Mouse (Mus musculus) liver, embryonic 13.5 days (tissue): ENCODE data around the gene Snai3. TPM values are rescaled to one million over a fixed set of nuclear protein-coding genes. Genes with fewer than 3 reads are reported as not detected.

Source experiments
- ATAC-seq: fragments of 200-750 bp; cut with Nextera tagmentation; 2 replicates; pipeline ENCODE4 v1.8.0; 2017; ENCODE audit warnings: low read depth, mild to moderate bottlenecking, moderate number of reproducible peaks, moderate library complexity
- DNase-seq: peaks from one replicate; pipeline ENCODE4 v3.0.0; 2022
- H3K27ac ChIP-seq: fragments of 300-500 bp; sonication (generic); 2 replicates; pipeline ENCODE4 v1.5.1; 2015; ENCODE audit warnings: moderate library complexity, mild to moderate bottlenecking, inconsistent platforms
- H3K27me3 ChIP-seq: fragments of 300-500 bp; sonication (generic); 2 replicates; pipeline ENCODE4 v1.6.1; 2015; ENCODE audit warnings: mild to moderate bottlenecking, inconsistent platforms
- H3K36me3 ChIP-seq: fragments of 300-500 bp; sonication (generic); 2 replicates; pipeline ENCODE4 v1.6.1; 2015; ENCODE audit warnings: mild to moderate bottlenecking, inconsistent platforms
- H3K4me1 ChIP-seq: fragments of 300-500 bp; sonication (generic); replicated peaks from 2 replicates; pipeline ENCODE4 v1.6.1; 2015; ENCODE audit warnings: inconsistent platforms
- H3K4me2 ChIP-seq: fragments of 300-500 bp; sonication (generic); 2 replicates; pipeline ENCODE4 v1.6.1; 2015; ENCODE audit warnings: inconsistent platforms, mild to moderate bottlenecking, moderate library complexity
- H3K4me3 ChIP-seq: fragments of 300-500 bp; sonication (generic); replicated peaks from 2 replicates; pipeline ENCODE4 v1.5.1; 2015; ENCODE audit warnings: mild to moderate bottlenecking, inconsistent platforms
- H3K9ac ChIP-seq: fragments of 300-500 bp; sonication (generic); 2 replicates; pipeline ENCODE4 v1.6.1; 2015; ENCODE audit warnings: mild to moderate bottlenecking, inconsistent platforms
- H3K9me3 ChIP-seq: fragments of 300-500 bp; sonication (generic); replicated peaks from 2 replicates; pipeline ENCODE4 v1.6.1; 2016; ENCODE audit warnings: inconsistent platforms
- WGBS: fragments of 180-500 bp; shearing (Covaris S2); methylation state at CpG from one replicate; pipeline ENCODE4 v1.1.7; 2015; ENCODE audit not compliant: insufficient replicate concordance; 5-methylcytosine and 5-hydroxymethylcytosine counted together
- polyA plus RNA-seq: library from polyadenylated mRNA; unstranded; fragments of >200 nt; fragmentation: Nextera tagmentation; extraction: Ambion mirVana; gene quantifications from 2 replicates; pipeline ENCODE4 v1.2.1, GENCODE M21; 2015

Snai3 gene
- polyA plus RNA-seq, 1 experiment from 2014 or later = 0.31 TPM

DNA sequence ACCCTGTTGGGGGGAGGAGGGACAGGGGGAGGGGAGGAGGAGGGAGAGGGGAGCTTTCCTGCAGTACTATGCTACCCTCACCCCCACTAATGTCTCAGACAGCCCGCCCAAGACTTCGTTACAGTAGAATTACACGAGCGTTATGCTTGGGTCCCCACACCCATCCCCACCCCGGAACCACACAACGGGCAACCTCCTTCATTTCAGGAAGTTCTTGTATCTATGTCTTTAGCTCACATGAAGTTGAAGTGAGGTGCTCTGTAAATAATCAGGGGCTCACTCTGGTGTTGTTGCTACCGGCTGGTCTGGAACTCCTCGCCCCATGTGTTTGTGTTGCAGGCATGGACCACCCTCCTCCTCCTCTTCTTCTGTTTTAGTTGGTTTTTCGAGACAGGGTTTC lies 32.4 kb downstream of the Snai3 start:
- no peak overlapping the region for H3K9ac ChIP-seq
- no peak overlapping the region for H3K27ac ChIP-seq
- H3K4me1 ChIP-seq = peaks cover 31% of the 10 kb centered on the region
- H3K9me3 ChIP-seq = no peaks in the 10 kb centered on the region
- peaks cover 13% of the 10 kb centered on the region; the same call in 1 of the 2 replicates for H3K27me3 ChIP-seq
- WGBS = 58% methylated on average over 9 of the region's 9 CpGs
- H3K4me2 ChIP-seq = no peak overlapping the region
- ATAC-seq (no peak), DNase-seq (no peak)
- H3K36me3 ChIP-seq = peaks cover 20% of the 10 kb centered on the region
- H3K4me3 ChIP-seq = no peak overlapping the region

DNA sequence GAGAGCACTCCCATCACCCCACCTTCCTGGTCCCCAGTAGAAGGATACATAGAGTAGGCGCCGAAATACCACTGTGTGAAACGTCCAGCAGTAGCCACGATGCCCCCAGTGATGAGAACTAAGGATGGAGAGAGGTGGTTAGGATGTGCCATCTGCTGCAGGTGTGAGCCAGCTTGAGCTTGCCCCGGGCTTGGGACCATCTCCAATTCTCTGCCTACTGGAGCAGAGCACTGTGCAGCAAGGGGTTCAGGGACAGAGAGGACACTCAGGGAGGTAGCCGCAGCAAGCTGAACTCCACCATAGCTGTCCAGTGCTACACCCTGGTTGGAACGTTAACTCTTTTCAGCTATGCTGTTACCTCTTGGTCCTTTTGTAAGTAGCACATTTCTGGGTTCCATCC lies 32.9 kb downstream of the Snai3 start:
- DNase-seq (no peak), ATAC-seq (no peak)
- Histone ChIP-seq H3K27ac (no peak overlapping the region), H3K9ac (no peak overlapping the region), H3K9me3 (no peaks in the 10 kb centered on the region), H3K36me3 (peaks cover 20% of the 10 kb centered on the region), H3K4me2 (no peak overlapping the region), H3K27me3 (peaks cover 12% of the 10 kb centered on the region; the same call in 1 of the 2 replicates), H3K4me1 (peaks cover 25% of the 10 kb centered on the region), H3K4me3 (no peak overlapping the region)
- 89% methylated on average over 7 of the region's 7 CpGs for WGBS

DNA sequence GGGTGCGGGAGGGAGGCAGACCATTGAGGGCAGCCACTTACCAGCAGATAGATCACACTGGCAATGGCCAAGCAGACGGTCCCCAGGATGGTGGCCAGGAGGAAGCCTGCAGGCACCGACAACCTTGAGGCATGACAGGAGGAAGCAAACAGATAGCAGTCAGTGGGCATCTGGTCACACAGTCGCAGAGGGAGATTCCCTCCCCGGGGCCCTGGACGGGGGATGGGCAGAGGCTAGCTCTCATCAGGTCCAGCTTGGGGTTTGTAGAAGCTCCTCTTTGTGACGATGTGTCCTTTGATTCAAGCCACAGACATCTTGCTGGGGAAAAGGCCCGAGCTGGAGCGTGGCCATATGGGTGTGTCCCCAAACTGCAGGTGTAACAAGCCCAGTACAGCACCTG lies 34.4 kb downstream of the Snai3 start:
- Histone ChIP-seq H3K4me1 (peaks cover 15% of the 10 kb centered on the region), H3K36me3 (peaks cover 20% of the 10 kb centered on the region), H3K4me3 (no peak overlapping the region), H3K9me3 (no peaks in the 10 kb centered on the region), H3K9ac (no peak overlapping the region), H3K27me3 (no peaks in the 10 kb centered on the region), H3K4me2 (no peak overlapping the region), H3K27ac (no peak overlapping the region)
- WGBS = 50% methylated on average over 9 of the region's 9 CpGs
- DNase-seq = no peak
- ATAC-seq = no peak

DNA sequence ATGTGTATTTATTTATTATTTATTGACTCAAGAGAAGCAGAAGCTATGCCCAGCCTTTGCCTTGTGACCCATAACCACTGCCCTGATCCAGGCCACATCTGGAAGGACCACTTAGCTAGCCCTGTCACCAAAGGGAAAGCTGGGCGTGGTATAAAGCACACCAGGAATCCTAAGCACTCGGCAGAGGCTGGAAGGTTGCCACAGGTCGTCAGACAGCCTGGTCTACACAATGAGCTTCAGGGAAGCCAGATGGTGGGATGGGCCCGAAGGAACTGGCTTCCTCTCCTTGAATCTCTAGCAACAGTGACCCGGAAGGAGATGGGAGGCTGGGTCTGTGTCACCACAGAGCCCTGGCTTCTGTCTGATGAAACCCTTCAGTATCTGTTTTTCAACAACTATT lies 36.9 kb downstream of the Snai3 start:
- 57% methylated on average over 5 of the region's 5 CpGs for WGBS

DNA sequence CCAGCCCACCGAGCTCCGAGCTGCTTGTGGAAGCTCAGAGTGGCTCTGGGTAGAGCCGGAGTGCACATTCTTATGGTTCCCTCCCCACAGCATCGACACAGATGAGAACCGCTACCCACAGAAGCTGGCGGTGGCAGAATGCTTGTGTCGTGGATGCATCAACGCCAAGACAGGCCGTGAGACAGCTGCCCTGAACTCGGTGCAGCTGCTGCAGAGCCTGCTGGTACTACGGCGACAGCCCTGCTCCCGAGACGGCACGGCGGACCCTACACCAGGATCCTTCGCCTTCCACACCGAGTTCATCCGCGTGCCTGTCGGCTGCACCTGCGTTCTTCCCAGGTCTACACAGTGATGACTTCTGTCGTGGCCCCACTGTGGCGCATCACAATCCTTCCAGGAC lies 37.3 kb downstream of the Snai3 start:
- H3K27me3 ChIP-seq = no peaks in the 10 kb centered on the region
- DNase-seq (no peak), ATAC-seq (no peak)
- H3K36me3 ChIP-seq = peaks cover 29% of the 10 kb centered on the region
- no peak overlapping the region for H3K4me2 ChIP-seq
- no peak overlapping the region for H3K4me3 ChIP-seq
- no peak overlapping the region for H3K27ac ChIP-seq
- 0 out of 2 replicates have a peak, but pooled peaks cover 4% of the 10 kb centered on the region for H3K4me1 ChIP-seq
- no peak overlapping the region for H3K9ac ChIP-seq
- WGBS = 84% methylated on average over 24 of the region's 24 CpGs
- H3K9me3 ChIP-seq = no peaks in the 10 kb centered on the region

More for the DNA sequence above, 36.9 kb downstream of the Snai3 start:
- peaks cover 24% of the 10 kb centered on the region for H3K36me3 ChIP-seq
- H3K27me3 ChIP-seq = no peaks in the 10 kb centered on the region
- DNase-seq (no peak), ATAC-seq (no peak)
- no peak overlapping the region for H3K9ac ChIP-seq
- no peak overlapping the region for H3K4me3 ChIP-seq
- no peak overlapping the region for H3K4me2 ChIP-seq
- H3K9me3 ChIP-seq = no peaks in the 10 kb centered on the region
- H3K4me1 ChIP-seq = 0 out of 2 replicates have a peak, but pooled peaks cover 4% of the 10 kb centered on the region
- no peak overlapping the region for H3K27ac ChIP-seq

DNA sequence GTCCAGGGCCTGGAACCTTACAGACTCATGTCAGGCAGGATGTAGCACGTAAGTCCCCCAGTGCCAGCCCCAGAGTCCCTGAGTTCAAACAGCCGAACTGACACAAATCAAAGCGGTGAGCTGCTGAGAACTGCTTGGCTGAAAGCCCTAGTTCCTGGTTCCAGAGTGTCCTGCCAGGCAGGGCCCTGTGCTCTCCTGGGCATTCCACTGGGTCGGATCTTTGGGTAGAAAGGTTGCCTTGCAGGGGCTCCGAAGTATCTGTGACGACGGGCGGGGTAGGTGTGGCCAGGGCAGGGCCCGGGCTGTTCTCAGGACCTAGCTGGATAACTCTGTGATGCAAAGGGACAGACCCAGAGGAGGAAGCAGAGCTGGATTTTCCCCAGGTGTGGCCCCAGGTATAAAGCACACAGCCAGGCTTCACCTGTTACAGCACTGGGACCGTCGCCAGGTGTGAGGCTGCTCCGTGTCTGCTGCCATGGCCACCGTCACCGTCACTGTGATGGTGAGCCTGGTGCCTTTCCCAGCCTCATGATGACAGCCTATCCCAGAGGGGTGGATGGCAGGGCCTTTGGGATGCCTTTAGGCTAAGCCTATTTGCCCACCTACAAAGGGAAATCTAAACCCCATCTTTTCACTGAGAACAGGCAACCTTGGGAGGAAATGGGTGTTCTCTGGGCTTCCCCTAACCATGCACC lies 39.0 kb downstream of the Snai3 start, which contains the start of gene Il17c:
Gene Il17c (plus strand): TSS at position 645 of the 695 bp plus-strand sequence.
- no peak for ATAC-seq
- no peak within 1 kb of the TSS for H3K4me2 ChIP-seq
- peaks cover 39% of the 10 kb centered on the region for H3K36me3 ChIP-seq
- DNase-seq = no peak
- H3K4me1 ChIP-seq = 0 out of 2 replicates have a peak, but pooled peaks cover 4% of the 10 kb centered on the region
- H3K27me3 ChIP-seq = no peaks in the 10 kb centered on the region
- whole genome bisulfite sequencing = 71% methylated on average over 14 of the region's 14 CpGs
- H3K27ac ChIP-seq = no peak within 1 kb of the TSS
- no peak within 1 kb of the TSS for H3K4me3 ChIP-seq
- no peak within 1 kb of the TSS for H3K9ac ChIP-seq
- no peaks in the 10 kb centered on the region for H3K9me3 ChIP-seq

DNA sequence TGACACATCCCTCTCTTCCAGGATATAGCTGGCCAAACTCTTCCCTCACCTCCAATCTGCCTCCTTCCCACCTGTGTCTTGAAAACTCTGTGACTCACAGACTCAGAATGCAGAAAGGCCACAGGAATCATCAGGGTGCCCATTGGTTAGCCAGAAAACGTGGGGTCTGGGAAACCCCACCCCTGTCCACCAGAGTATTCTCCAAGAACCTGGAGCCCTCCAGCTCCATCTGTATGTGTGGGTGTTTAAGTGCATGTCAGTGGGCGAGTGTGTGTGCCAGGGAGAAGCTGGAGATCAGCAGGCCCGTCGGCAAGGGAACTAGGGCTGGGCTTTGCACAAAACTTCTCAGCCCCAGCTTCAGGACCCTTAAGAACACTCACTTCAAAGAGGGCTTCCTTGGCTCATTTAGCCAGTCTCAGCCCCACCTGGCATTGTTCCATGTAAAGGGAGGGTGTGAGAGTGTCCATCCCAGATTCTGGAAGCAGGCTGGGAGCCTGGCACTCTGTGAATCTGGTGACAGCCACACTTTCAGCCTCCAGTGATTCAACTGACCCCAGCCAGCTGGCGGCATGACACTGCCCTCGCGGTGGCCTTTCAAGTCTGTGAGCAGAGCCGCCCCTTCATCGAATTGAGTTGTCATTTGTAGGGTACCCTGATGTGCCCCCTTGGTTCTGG lies 40.5 kb downstream of the Snai3 start:
- ATAC-seq = no peak
- H3K4me3 ChIP-seq = no peak overlapping the region
- DNase-seq = no peak
- H3K4me2 ChIP-seq = no peak overlapping the region
- no peaks in the 10 kb centered on the region for H3K9me3 ChIP-seq
- H3K4me1 ChIP-seq = peaks cover 9% of the 10 kb centered on the region; the same call in 1 of the 2 replicates
- H3K9ac ChIP-seq = no peak overlapping the region
- no peaks in the 10 kb centered on the region for H3K27me3 ChIP-seq
- peaks cover 42% of the 10 kb centered on the region for H3K36me3 ChIP-seq
- WGBS = 72% methylated on average over 9 of the region's 9 CpGs
- H3K27ac ChIP-seq = no peak overlapping the region

DNA sequence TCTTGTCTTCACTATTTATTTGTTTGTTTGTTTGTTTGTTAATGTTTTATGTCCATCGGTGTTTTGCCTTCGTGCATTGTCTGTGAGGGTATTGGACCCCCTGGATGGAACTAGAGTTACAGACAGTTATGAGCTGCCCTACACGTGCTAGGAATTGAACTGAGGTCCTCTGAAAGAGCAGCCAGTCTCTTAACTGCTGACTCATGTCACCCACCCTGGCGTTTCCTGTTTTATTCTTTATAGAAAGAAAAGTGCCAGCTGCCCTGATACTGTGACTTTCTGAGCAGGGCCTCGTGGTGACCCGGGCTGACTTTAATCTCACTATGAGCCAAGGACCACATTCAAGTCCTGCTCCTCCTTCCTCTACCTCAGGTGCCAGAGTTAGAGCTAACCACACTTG lies 45.0 kb downstream of the Snai3 start:
- DNase-seq (no peak), ATAC-seq (no peak)
- H3K9ac ChIP-seq = no peak overlapping the region
- no peak overlapping the region for H3K4me3 ChIP-seq
- no peaks in the 10 kb centered on the region for H3K9me3 ChIP-seq
- H3K27me3 ChIP-seq = no peaks in the 10 kb centered on the region
- H3K36me3 ChIP-seq = peaks cover 83% of the 10 kb centered on the region
- WGBS = 47% methylated on average over 6 of the region's 6 CpGs
- no peak overlapping the region for H3K4me2 ChIP-seq
- H3K27ac ChIP-seq = peak overlapping the region; percentile 29
- peaks cover 8% of the 10 kb centered on the region; the same call in 1 of the 2 replicates for H3K4me1 ChIP-seq

DNA sequence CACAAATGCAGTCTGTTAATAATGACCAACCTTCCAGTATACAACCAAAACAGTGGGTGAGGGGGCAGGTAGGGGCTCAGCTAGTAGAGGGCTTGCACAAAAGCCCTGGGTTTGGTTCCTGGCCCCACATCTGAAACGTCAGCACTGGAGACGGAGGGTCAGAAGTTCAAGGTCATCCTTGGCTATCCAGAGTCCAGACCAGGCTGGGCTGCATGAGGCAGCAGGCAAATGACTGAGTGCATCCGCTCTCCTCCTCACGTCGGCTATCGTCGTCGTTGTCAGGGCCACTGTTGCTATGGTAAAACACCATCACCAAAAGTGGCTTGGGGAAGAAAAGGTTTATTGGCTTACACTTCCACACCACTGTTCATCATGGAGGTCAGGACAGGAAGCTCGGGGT lies 46.2 kb downstream of the Snai3 start:
- Histone ChIP-seq H3K9me3 (no peaks in the 10 kb centered on the region), H3K36me3 (peaks cover 96% of the 10 kb centered on the region), H3K27ac (no peak overlapping the region), H3K4me3 (no peak overlapping the region), H3K9ac (no peak overlapping the region), H3K4me1 (peaks cover 8% of the 10 kb centered on the region; the same call in 1 of the 2 replicates), H3K4me2 (no peak overlapping the region), H3K27me3 (no peaks in the 10 kb centered on the region)
- DNase-seq (no peak), ATAC-seq (no peak)
- 84% methylated on average over 9 of the region's 9 CpGs for WGBS

DNA sequence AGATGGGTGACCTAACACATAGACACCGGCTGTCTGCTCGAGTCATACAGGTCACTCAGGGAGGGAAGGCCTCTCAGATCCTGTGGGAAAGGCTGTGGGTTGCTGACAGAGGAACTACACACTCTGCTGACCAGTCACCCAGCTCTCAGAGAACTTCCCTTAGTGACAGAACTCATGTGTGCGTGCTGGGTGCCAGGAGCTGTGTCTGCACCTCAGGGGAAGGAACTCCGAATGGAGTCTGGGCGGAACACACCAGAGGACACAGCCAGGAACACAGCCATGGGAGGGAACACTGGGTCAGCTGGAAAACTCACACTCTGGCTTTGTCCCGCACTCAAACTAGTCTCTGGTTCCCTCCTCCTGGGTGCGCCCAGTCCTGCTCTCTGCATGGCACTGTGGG lies 52.9 kb downstream of the Snai3 start:
- DNase-seq = no peak
- Histone ChIP-seq H3K4me2 (no peak overlapping the region), H3K4me1 (peaks cover 21% of the 10 kb centered on the region), H3K9ac (no peak overlapping the region), H3K9me3 (no peaks in the 10 kb centered on the region), H3K36me3 (peaks cover 100% of the 10 kb centered on the region), H3K27ac (no peak overlapping the region), H3K27me3 (no peaks in the 10 kb centered on the region), H3K4me3 (no peak overlapping the region)
- 85% methylated on average over 7 of the region's 7 CpGs for WGBS
- no peak for ATAC-seq

DNA sequence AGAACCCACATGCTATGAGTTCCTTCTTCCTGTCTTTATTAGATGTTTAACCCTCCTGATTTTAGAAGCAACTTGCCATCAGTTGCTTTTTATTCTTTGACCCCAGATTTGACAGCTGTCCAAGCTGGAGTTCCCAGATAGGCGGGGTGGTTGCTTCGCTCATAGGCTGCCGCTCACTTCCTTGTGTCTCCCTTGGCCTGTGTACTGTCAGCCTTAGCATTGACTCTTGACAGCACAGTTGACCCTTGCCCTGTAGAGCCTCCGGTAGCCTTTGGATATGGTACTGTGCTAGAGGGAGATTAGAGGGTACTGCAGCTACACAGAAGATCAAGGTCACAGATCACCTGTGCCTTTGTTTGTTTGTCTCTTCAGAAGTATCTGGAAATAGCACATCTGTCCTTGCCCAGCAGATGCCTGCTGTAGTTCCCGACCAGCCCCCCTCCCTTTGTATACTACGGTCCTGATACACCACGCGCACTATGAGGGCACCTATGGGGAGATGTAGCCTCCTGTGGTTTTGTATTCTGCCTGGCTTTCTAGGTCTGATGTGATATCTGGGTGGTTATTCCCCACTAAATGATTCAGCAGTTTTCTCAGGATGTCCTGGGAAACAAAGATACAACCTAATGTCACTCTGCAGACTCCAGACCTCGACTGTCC lies 55.3 kb downstream of the Snai3 start:
- DNase-seq (no peak), ATAC-seq (peak; percentile 63)
- no peaks in the 10 kb centered on the region for H3K9me3 ChIP-seq

More for the DNA sequence above, 55.3 kb downstream of the Snai3 start:
- H3K36me3 ChIP-seq = peaks cover 100% of the 10 kb centered on the region
- H3K4me2 ChIP-seq = no peak overlapping the region
- no peaks in the 10 kb centered on the region for H3K27me3 ChIP-seq
- no peak overlapping the region for H3K4me3 ChIP-seq
- peaks cover 21% of the 10 kb centered on the region for H3K4me1 ChIP-seq
- no peak overlapping the region for H3K9ac ChIP-seq
- H3K27ac ChIP-seq = peak overlapping the region; percentile 50
- WGBS = 29% methylated on average over 9 of the region's 9 CpGs
